Mouse (Mus musculus) forebrain, postnatal 0 days (tissue): ENCODE results near the gene Klhl33. TPM values are rescaled to one million over a fixed set of nuclear protein-coding genes. Genes with fewer than 3 reads are reported as not detected.
"Not testable (repeated sequence)": the region's sequence is repeated elsewhere in the genome, so short reads cannot be mapped to it uniquely, and the experiment has no call there.

Experiments
- ATAC-seq: fragments of 200-750 bp; cut with Nextera tagmentation; 2 replicates; pipeline ENCODE4 v1.8.0; 2017; ENCODE audit warnings: mild to moderate bottlenecking, moderate library complexity
- DNase-seq: peaks from one replicate; pipeline ENCODE4 v3.0.0-alpha.2; 2015
- H3K27ac ChIP-seq: fragments of 300-500 bp; sonication (generic); 2 replicates; pipeline ENCODE4 v1.5.1; 2014; ENCODE audit warnings: low read depth, mild to moderate bottlenecking, antibody characterized with exemption, low read length, moderate library complexity, mixed read lengths
- H3K27me3 ChIP-seq: fragments of 300-500 bp; sonication (generic); 2 replicates; pipeline ENCODE4 v1.6.1; 2014; ENCODE audit warnings: mild to moderate bottlenecking, low read length, mixed read lengths; ENCODE audit not compliant: insufficient read depth
- H3K36me3 ChIP-seq: fragments of 300-500 bp; sonication (generic); 2 replicates; pipeline ENCODE4 v1.6.1; 2014; ENCODE audit warnings: mild to moderate bottlenecking, moderate library complexity; ENCODE audit not compliant: insufficient read depth
- H3K4me1 ChIP-seq: fragments of 300-500 bp; sonication (generic); 2 replicates; pipeline ENCODE4 v1.6.1; 2014; ENCODE audit warnings: antibody characterized with exemption; ENCODE audit not compliant: insufficient read depth
- H3K4me2 ChIP-seq: fragments of 300-500 bp; sonication (generic); 2 replicates; pipeline ENCODE4 v1.6.1; 2014; ENCODE audit warnings: low read depth, mild to moderate bottlenecking, moderate library complexity
- H3K4me3 ChIP-seq: fragments of 300-500 bp; sonication (generic); 2 replicates; pipeline ENCODE4 v1.5.1; 2014; ENCODE audit warnings: low read depth, low read length, mixed read lengths
- H3K9ac ChIP-seq: fragments of 300-500 bp; sonication (generic); 2 replicates; pipeline ENCODE4 v1.6.1; 2014; ENCODE audit warnings: mild to moderate bottlenecking
- H3K9me3 ChIP-seq: fragments of 300-500 bp; sonication (generic); 2 replicates; pipeline ENCODE4 v1.6.1; 2016; ENCODE audit warnings: low read length
- CTCF ChIP-seq: sonication (generic); IDR thresholded peaks from 2 replicates; pipeline ENCODE4 v1.5.1; 2016; ENCODE audit warnings: antibody characterized with exemption, control low read depth, low read depth
- WGBS: fragments of 180-500 bp; shearing (Covaris S2); extraction: QIAGEN DNeasy Blood & Tissue Kit; methylation state at CpG from one replicate; pipeline ENCODE4 v1.1.7; 2014; 5-methylcytosine and 5-hydroxymethylcytosine counted together
- polyA plus RNA-seq: library from polyadenylated mRNA; unstranded; fragments of >200 nt; fragmentation: Nextera tagmentation; extraction: Ambion mirVana; gene quantifications from 2 replicates; pipeline ENCODE4 v1.2.1, GENCODE M21; 2015
- total RNA-seq: library from RNA; depleted of rRNA; stranded (reverse); fragments of >200 nt; gene quantifications from 2 replicates; pipeline ENCODE4 v1.2.3, GENCODE M21; 2014; rRNA removed

Gene Klhl33
- total and polyA plus RNA-seq, 2 experiments from 2014 or later: 0.80 to 2.8 TPM

DNA sequence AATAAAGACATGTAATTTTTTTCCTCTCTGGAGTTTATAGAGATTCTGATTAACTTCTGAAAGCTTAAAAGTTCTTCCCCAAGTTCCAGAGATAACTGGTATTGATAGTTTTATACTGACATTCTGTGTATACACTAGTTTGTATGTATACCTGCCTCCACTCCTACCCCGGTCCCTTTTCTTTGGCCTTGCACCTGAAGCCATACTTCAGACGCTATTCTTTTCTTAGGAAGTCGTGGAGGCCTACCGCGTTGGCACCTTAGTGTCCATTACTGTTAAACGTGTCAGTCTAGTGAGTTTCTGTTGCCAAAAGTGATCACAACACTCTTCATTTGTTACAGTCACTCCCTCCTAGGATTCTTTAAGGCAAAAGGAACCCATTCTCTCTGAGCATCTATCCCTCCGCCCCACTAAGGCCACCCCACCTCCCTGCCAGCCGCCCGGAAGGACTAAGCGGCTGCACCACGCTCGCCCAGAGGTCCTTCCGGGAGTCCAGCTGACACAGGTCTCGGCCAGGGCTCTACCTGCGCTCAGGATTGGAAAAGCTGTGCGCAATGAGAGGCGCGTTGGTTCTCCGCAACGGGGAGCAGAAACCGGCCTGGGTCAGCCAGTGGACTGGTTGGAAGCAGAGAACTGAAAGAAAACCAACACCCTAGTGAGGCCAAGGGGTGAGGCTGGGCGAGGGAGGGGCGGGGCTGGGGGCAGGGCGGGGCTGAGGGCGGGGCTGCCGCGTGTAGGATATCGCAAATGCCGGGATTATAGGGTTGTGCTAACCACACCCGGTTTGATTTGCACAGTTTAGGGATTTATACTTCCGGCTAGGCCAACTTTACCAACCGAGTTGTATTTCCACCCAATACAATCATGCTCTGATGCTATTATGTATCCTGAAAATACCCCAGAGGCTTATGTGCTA lies 27.2 kb downstream of the Klhl33 start, which contains the start of gene Tep1:
TSS of gene Tep1 (minus strand) at position 672 of the 916 bp plus-strand sequence.
- Histone ChIP-seq H3K4me3 (peak within 1 kb of the TSS; percentile 37), H3K27me3 (no peaks in the 10 kb centered on the region), H3K4me2 (peak within 1 kb of the TSS; percentile 71), H3K9ac (peak within 1 kb of the TSS; percentile 43), H3K4me1 (0 out of 2 replicates have a peak, but pooled peaks cover 5% of the 10 kb centered on the region), H3K9me3 (no peaks in the 10 kb centered on the region), H3K36me3 (no peaks in the 10 kb centered on the region), H3K27ac (no peak within 1 kb of the TSS)
- no peak for TF ChIP-seq CTCF
- DNase-seq (peak; percentile 59), ATAC-seq (peak; percentile 95)
- 7% methylated on average over 32 of the region's 32 CpGs for WGBS

DNA sequence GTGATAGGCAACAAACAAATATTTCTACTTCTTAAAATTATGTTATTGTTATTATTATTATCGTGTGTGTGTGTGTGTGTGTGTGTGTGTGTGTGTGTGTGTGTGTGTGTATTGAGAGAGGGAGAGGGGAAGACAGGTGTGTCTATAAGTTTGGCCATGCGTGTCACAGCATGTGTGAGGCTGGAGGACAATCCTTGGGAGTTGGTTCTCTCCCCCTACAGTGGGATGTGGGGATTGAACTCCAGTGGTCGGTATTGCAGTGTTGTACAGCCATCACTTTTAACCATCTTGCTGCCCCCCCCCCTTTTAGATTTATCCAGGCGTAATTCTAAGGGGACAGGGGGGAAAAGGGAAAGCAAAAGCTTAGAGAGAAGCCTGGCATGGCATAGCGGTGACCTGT lies 28.7 kb downstream of the Klhl33 start:
- H3K4me1 ChIP-seq: 0 out of 2 replicates have a peak, but pooled peaks cover 5% of the 10 kb centered on the region
- H3K4me3 ChIP-seq: no peak overlapping the region
- no peak overlapping the region for H3K27ac ChIP-seq
- whole genome bisulfite sequencing: 95% methylated on average over 5 of the region's 5 CpGs
- H3K27me3 ChIP-seq: no peaks in the 10 kb centered on the region
- no peaks in the 10 kb centered on the region for H3K36me3 ChIP-seq
- no peak for DNase-seq
- TF ChIP-seq CTCF: no peak
- ATAC-seq: no peak
- no peak overlapping the region for H3K4me2 ChIP-seq
- no peaks in the 10 kb centered on the region for H3K9me3 ChIP-seq
- no peak overlapping the region for H3K9ac ChIP-seq

DNA sequence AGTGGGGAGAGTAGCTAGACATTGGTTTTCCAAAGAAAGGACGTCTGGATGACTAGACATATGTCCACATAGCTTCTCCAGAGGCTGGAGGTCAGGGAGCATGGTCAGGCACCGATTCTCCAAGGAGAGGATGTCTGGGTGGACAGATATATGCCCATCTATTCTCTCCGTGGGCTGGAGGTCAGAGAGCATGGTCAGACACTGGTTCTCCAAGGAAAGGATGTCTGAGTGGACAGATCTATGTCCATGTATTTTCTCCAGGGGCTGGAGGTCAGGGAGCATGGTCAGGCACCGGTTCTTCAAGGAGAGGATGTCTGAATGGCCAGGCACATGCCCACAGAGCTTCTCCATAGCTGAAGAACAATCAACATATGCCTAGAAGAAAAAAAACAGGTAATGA lies 29.1 kb downstream of the Klhl33 start:
- Histone ChIP-seq H3K36me3 (no peaks in the 10 kb centered on the region), H3K4me1 (0 out of 2 replicates have a peak, but pooled peaks cover 5% of the 10 kb centered on the region), H3K4me3 (no peak overlapping the region), H3K9ac (no peak overlapping the region), H3K9me3 (no peaks in the 10 kb centered on the region), H3K27ac (no peak overlapping the region), H3K4me2 (no peak overlapping the region), H3K27me3 (no peaks in the 10 kb centered on the region)
- DNase-seq (no peak), ATAC-seq (no peak)
- WGBS: 80% methylated on average over 4 of the region's 4 CpGs
- no peak for TF ChIP-seq CTCF

DNA sequence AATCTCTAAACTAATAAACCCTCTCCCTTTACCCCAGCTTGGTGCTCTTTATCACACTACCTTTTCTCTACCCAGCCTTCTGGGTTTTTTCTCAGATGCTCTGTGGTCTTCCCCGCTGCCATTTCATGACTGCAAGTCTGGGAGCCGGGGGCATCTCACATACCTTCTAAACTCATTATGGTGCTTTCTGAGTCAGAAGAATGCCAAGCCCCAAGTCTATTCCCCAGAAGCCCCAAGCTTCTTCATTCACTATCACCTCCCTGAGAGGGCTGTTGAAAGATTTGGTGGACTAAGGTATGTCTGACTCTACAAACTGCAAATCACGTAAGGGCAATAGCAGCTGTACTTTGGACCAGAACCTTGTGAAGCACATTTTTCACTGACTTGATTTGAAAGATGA lies 30.3 kb downstream of the Klhl33 start:
- Histone ChIP-seq H3K27me3 (no peaks in the 10 kb centered on the region), H3K4me3 (no peak overlapping the region), H3K9ac (no peak overlapping the region), H3K9me3 (no peaks in the 10 kb centered on the region), H3K36me3 (no peaks in the 10 kb centered on the region), H3K4me1 (0 out of 2 replicates have a peak, but pooled peaks cover 5% of the 10 kb centered on the region), H3K4me2 (no peak overlapping the region), H3K27ac (no peak overlapping the region)
- ATAC-seq (no peak), DNase-seq (no peak)
- 96% methylated on average over 3 of the region's 3 CpGs for WGBS
- TF ChIP-seq CTCF: no peak

DNA sequence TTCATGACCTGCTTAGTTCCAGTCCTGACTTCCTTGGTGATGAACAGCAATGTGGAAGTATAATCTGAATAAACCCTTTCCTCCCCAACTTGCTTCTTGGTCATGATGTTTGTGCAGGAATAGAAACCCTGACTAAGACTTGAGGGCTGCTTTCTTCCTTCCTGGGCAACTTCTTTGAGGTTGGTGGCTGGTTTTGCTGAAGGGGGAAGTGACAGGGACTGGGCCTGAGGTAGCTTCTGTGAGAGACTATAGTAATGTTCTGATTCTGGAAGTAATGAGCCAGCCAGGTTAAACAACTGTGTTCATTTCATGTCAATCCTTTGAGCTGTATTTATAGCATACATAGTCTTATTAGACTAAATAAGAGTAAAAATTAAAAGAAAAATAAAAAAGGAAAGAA lies 32.3 kb downstream of the Klhl33 start:
- not testable (repeated sequence) for H3K9ac ChIP-seq, H3K4me3 ChIP-seq, H3K27ac ChIP-seq, ATAC-seq, H3K9me3 ChIP-seq, H3K36me3 ChIP-seq, DNase-seq, H3K4me2 ChIP-seq, H3K4me1 ChIP-seq, H3K27me3 ChIP-seq

DNA sequence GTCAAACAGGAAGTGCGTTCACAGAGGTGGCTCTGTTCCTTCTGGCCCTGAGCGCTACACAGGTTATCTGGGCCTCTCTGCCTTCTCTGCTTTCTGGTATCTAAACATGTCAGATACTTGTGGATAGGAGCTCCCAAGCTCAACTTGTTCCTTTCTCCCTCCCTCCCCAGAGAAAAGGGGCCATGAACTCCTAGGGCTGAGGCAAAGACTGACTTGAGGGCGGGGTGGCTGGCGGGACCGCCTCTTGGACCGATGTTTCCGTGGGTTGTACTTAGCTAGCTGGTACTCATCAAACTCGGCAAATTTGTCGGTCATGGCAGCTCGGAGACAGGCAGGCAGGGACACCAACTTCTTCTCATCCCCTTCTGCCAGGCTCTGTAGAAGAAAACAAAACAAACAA lies 34.7 kb downstream of the Klhl33 start:
- Histone ChIP-seq H3K27ac (no peak overlapping the region), H3K9ac (no peak overlapping the region), H3K4me1 (no peaks in the 10 kb centered on the region), H3K4me3 (no peak overlapping the region), H3K36me3 (no peaks in the 10 kb centered on the region), H3K4me2 (no peak overlapping the region), H3K9me3 (no peaks in the 10 kb centered on the region), H3K27me3 (no peaks in the 10 kb centered on the region)
- WGBS: 92% methylated on average over 10 of the region's 10 CpGs
- no peak for TF ChIP-seq CTCF
- DNase-seq (no peak), ATAC-seq (no peak)

DNA sequence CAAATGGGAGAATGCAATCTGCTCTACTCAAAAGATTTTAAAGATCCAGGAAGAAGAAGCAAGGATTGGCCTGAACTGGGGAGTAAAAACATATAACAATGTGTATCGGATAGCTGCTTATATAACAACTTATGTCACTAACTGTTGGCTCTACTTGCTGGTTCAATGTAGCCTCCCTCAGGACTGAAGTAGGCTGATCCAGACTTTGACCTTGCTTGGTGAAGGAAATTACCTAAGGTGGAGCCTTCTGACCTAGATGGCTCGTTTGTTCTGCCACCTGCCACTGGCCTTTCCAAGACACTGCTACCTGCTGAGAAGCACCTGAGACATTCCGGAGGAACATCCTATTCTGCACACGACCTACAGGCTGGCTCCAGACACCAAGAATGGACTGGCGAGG lies 41.5 kb downstream of the Klhl33 start:
- H3K4me1 ChIP-seq: no peaks in the 10 kb centered on the region
- no peak overlapping the region for H3K4me3 ChIP-seq

More for the DNA sequence above, 41.5 kb downstream of the Klhl33 start:
- Histone ChIP-seq H3K4me2 (no peak overlapping the region), H3K9me3 (no peaks in the 10 kb centered on the region), H3K36me3 (no peaks in the 10 kb centered on the region), H3K27ac (no peak overlapping the region), H3K27me3 (no peaks in the 10 kb centered on the region), H3K9ac (no peak overlapping the region)
- WGBS: 86% methylated on average over 5 of the region's 5 CpGs
- ATAC-seq: no peak
- no peak for TF ChIP-seq CTCF
- DNase-seq: no peak

Other genes starting within 250 kb of the Klhl33 start
- gene Olfr747, start 204.3 kb downstream of the Klhl33 start, total RNA-seq: not detected in 2 replicates
- not detected in 2 replicates for gene Olfr747, start 204.3 kb downstream of the Klhl33 start, polyA plus RNA-seq
- gene Olfr748, start 190.1 kb downstream of the Klhl33 start, total RNA-seq: not detected in 2 replicates
- not detected in 2 replicates for gene Olfr748, start 190.1 kb downstream of the Klhl33 start, polyA plus RNA-seq
- gene Olfr749, start 152.4 kb downstream of the Klhl33 start, total RNA-seq: not detected in 2 replicates
- gene Olfr749, start 152.4 kb downstream of the Klhl33 start, polyA plus RNA-seq: not detected in 2 replicates
- gene Ttc5, start 112.0 kb downstream of the Klhl33 start, total RNA-seq: 101 and 114 TPM in 2 replicates
- gene Ttc5, start 112.0 kb downstream of the Klhl33 start, polyA plus RNA-seq: 92.8 and 100 TPM in 2 replicates
- 0.19 TPM in 1 of 2 replicates, not detected in the other for gene Ccnb1ip1, start 89.8 kb downstream of the Klhl33 start, total RNA-seq
- 0.09 TPM in 1 of 2 replicates, not detected in the other for gene Ccnb1ip1, start 89.8 kb downstream of the Klhl33 start, polyA plus RNA-seq
- gene Parp2, start 89.7 kb downstream of the Klhl33 start, total RNA-seq: 33.2 and 35.7 TPM in 2 replicates
- gene Parp2, start 89.7 kb downstream of the Klhl33 start, polyA plus RNA-seq: 30.3 and 34.4 TPM in 2 replicates
- gene Tep1, start 26.9 kb downstream of the Klhl33 start, total RNA-seq: 2.4 and 2.5 TPM in 2 replicates
- 1.1 and 1.2 TPM in 2 replicates for gene Tep1, start 26.9 kb downstream of the Klhl33 start, polyA plus RNA-seq
- 75.2 and 102 TPM in 2 replicates for gene Osgep, start 27.4 kb upstream of the Klhl33 start, total RNA-seq
- 79.1 and 87.6 TPM in 2 replicates for gene Osgep, start 27.4 kb upstream of the Klhl33 start, polyA plus RNA-seq
- 134 and 150 TPM in 2 replicates for gene Apex1, start 27.5 kb upstream of the Klhl33 start, total RNA-seq
- gene Apex1, start 27.5 kb upstream of the Klhl33 start, polyA plus RNA-seq: 193 and 233 TPM in 2 replicates
- gene Pip4p1, start 33.3 kb upstream of the Klhl33 start, total RNA-seq: 54.8 and 61.9 TPM in 2 replicates
- 97.2 and 103 TPM in 2 replicates for gene Pip4p1, start 33.3 kb upstream of the Klhl33 start, polyA plus RNA-seq
- 16.7 and 20.0 TPM in 2 replicates for gene Pnp, start 33.6 kb upstream of the Klhl33 start, total RNA-seq
- 11.3 and 13.1 TPM in 2 replicates for gene Pnp, start 33.6 kb upstream of the Klhl33 start, polyA plus RNA-seq
- gene Gm49342, start 47.0 kb upstream of the Klhl33 start, total RNA-seq: 13.1 and 19.0 TPM in 2 replicates
- gene Gm49342, start 47.0 kb upstream of the Klhl33 start, polyA plus RNA-seq: not detected in 2 replicates
- 1.00 and 1.7 TPM in 2 replicates for gene Pnp2, start 58.5 kb upstream of the Klhl33 start, total RNA-seq
- gene Pnp2, start 58.5 kb upstream of the Klhl33 start, polyA plus RNA-seq: 0.78 and 1.6 TPM in 2 replicates
- gene Rnase10, start 110.2 kb upstream of the Klhl33 start, total RNA-seq: not detected in 2 replicates
- gene Rnase10, start 110.2 kb upstream of the Klhl33 start, polyA plus RNA-seq: not detected in 2 replicates
- gene Rnase9, start 144.4 kb upstream of the Klhl33 start, total RNA-seq: not detected in 2 replicates
- not detected in 2 replicates for gene Rnase9, start 144.4 kb upstream of the Klhl33 start, polyA plus RNA-seq
- gene Rnase11, start 152.7 kb upstream of the Klhl33 start, total RNA-seq: not detected in 2 replicates
- gene Rnase11, start 152.7 kb upstream of the Klhl33 start, polyA plus RNA-seq: not detected in 2 replicates
- gene Rnase12, start 160.2 kb upstream of the Klhl33 start, total RNA-seq: not detected in 2 replicates
- gene Rnase12, start 160.2 kb upstream of the Klhl33 start, polyA plus RNA-seq: 0.38 TPM in 1 of 2 replicates, not detected in the other
- gene Olfr750, start 176.9 kb upstream of the Klhl33 start, total RNA-seq: not detected in 2 replicates
- 0.08 TPM in 1 of 2 replicates, not detected in the other for gene Olfr750, start 176.9 kb upstream of the Klhl33 start, polyA plus RNA-seq
- gene Rnase4, start 193.6 kb upstream of the Klhl33 start, total RNA-seq: 23.2 and 27.7 TPM in 2 replicates
- gene Rnase4, start 193.6 kb upstream of the Klhl33 start, polyA plus RNA-seq: 15.8 and 16.3 TPM in 2 replicates
- 0.62 and 4.9 TPM in 2 replicates for gene Ang, start 193.6 kb upstream of the Klhl33 start, total RNA-seq
- 2.8 and 4.0 TPM in 2 replicates for gene Ang, start 193.6 kb upstream of the Klhl33 start, polyA plus RNA-seq
- gene Eddm3b, start 216.9 kb upstream of the Klhl33 start, total RNA-seq: 0.15 TPM in 1 of 2 replicates, not detected in the other
- 0.22 TPM in 1 of 2 replicates, not detected in the other for gene Eddm3b, start 216.9 kb upstream of the Klhl33 start, polyA plus RNA-seq
- 0.77 and 2.7 TPM in 2 replicates for gene Rnase6, start 226.4 kb upstream of the Klhl33 start, total RNA-seq
- 1.3 and 1.4 TPM in 2 replicates for gene Rnase6, start 226.4 kb upstream of the Klhl33 start, polyA plus RNA-seq
- not detected in 2 replicates for gene Rnase1, start 249.3 kb upstream of the Klhl33 start, total RNA-seq
- 0.21 TPM in 1 of 2 replicates, not detected in the other for gene Rnase1, start 249.3 kb upstream of the Klhl33 start, polyA plus RNA-seq